Mouse (Mus musculus) midbrain, embryonic 11.5 days (tissue): ENCODE measurements around the gene Pin1rt1. TPM values are rescaled to one million over a fixed set of nuclear protein-coding genes. Genes with fewer than 3 reads are reported as not detected.

ENCODE experiments used
- ATAC-seq: fragments of 200-750 bp; cut with Nextera tagmentation; 2 replicates; pipeline ENCODE4 v1.8.0; 2017; ENCODE audit warnings: moderate TSS enrichment, moderate library complexity; ENCODE audit not compliant: low FRiP score
- DNase-seq: peaks from one replicate; pipeline ENCODE4 v3.0.0; 2015; ENCODE audit warnings: low spot score; ENCODE audit errors: missing footprints
- H3K27ac ChIP-seq: fragments of 300-500 bp; sonication (generic); 2 replicates; pipeline ENCODE4 v1.5.1; 2014; ENCODE audit warnings: low read depth, low read length
- H3K27me3 ChIP-seq: fragments of 300-500 bp; sonication (generic); 2 replicates; pipeline ENCODE4 v1.6.1; 2014; ENCODE audit warnings: mild to moderate bottlenecking, low read length, moderate library complexity, mixed read lengths; ENCODE audit not compliant: control insufficient read depth, insufficient read depth
- H3K36me3 ChIP-seq: fragments of 300-500 bp; sonication (generic); 2 replicates; pipeline ENCODE4 v1.6.1; 2014; ENCODE audit warnings: mild to moderate bottlenecking, low read length, moderate library complexity, mixed read lengths; ENCODE audit not compliant: control insufficient read depth, insufficient read depth
- H3K4me1 ChIP-seq: fragments of 300-500 bp; sonication (generic); 2 replicates; pipeline ENCODE4 v1.6.1; 2014; ENCODE audit warnings: low read length; ENCODE audit not compliant: control insufficient read depth, insufficient read depth
- H3K4me2 ChIP-seq: fragments of 300-500 bp; sonication (generic); 2 replicates; pipeline ENCODE4 v1.6.1; 2014; ENCODE audit warnings: mild to moderate bottlenecking, moderate library complexity
- H3K4me3 ChIP-seq: fragments of 300-500 bp; sonication (generic); 2 replicates; pipeline ENCODE4 v1.5.1; 2014; ENCODE audit warnings: low read depth, low read length
- H3K9ac ChIP-seq: fragments of 300-500 bp; sonication (generic); 2 replicates; pipeline ENCODE4 v1.6.1; 2014; ENCODE audit warnings: low read length
- H3K9me3 ChIP-seq: fragments of 300-500 bp; sonication (generic); 2 replicates; pipeline ENCODE4 v1.6.1; 2016; ENCODE audit warnings: low read length; ENCODE audit not compliant: control insufficient read depth
- WGBS: fragments of 180-500 bp; shearing (Covaris S2); extraction: QIAGEN DNeasy Blood & Tissue Kit; methylation state at CpG from one replicate; pipeline ENCODE4 v1.1.7; 2014; 5-methylcytosine and 5-hydroxymethylcytosine counted together
- polyA plus RNA-seq: library from polyadenylated mRNA; unstranded; fragments of >200 nt; fragmentation: Nextera tagmentation; extraction: Ambion mirVana; gene quantifications from 2 replicates; pipeline ENCODE4 v1.2.1, GENCODE M21; 2014

The Pin1rt1 gene
- not detected in 2 replicates for polyA plus RNA-seq

GRCm38 (mm10) chr2:104716279-104716678 lies at the start of gene Pin1rt1:
Pin1rt1 (minus strand) TSS chr2:104716379.
- no peak within 1 kb of the TSS for H3K4me2 ChIP-seq
- H3K9ac ChIP-seq = no peak within 1 kb of the TSS
- H3K4me3 ChIP-seq = no peak within 1 kb of the TSS
- peaks cover under 1% of the 10 kb centered on the region for H3K4me1 ChIP-seq
- DNase-seq = no peak
- WGBS = 84% methylated on average over 4 of the region's 4 CpGs
- no peaks in the 10 kb centered on the region for H3K27me3 ChIP-seq
- no peak within 1 kb of the TSS for H3K27ac ChIP-seq
- no peaks in the 10 kb centered on the region for H3K9me3 ChIP-seq
- no peaks in the 10 kb centered on the region for H3K36me3 ChIP-seq
- ATAC-seq = no peak

- no peak overlapping the region for H3K4me3 ChIP-seq
- no peak overlapping the region for H3K4me2 ChIP-seq
- no peaks in the 10 kb centered on the region for H3K27me3 ChIP-seq
- ATAC-seq (no peak), DNase-seq (peak; percentile 81)
- no peak overlapping the region for H3K9ac ChIP-seq
- H3K9me3 ChIP-seq = no peaks in the 10 kb centered on the region
- peaks cover 2% of the 10 kb centered on the region for H3K36me3 ChIP-seq
- no peak overlapping the region for H3K27ac ChIP-seq
- WGBS = 94% methylated on average over 4 of the region's 4 CpGs
- H3K4me1 ChIP-seq = no peaks in the 10 kb centered on the region
These were observed 47.8 kb upstream of the Pin1rt1 start for GRCm38 (mm10) chr2:104764018-104764417.

- DNase-seq (no peak), ATAC-seq (no peak)
- no peak overlapping the region for H3K4me2 ChIP-seq
- no peak overlapping the region for H3K4me3 ChIP-seq
- H3K9me3 ChIP-seq = no peaks in the 10 kb centered on the region
- no peaks in the 10 kb centered on the region for H3K4me1 ChIP-seq
- no peak overlapping the region for H3K9ac ChIP-seq
- no peak overlapping the region for H3K27ac ChIP-seq
- H3K36me3 ChIP-seq = no peaks in the 10 kb centered on the region; the same call in none of the 2 replicates
- WGBS = 90% methylated on average over 8 of the region's 8 CpGs
- H3K27me3 ChIP-seq = no peaks in the 10 kb centered on the region
These were observed 47.0 kb upstream of the Pin1rt1 start for GRCm38 (mm10) chr2:104763134-104763703.

- ATAC-seq = no peak
- Histone ChIP-seq H3K4me3 (no peak overlapping the region), H3K27ac (no peak overlapping the region), H3K27me3 (no peaks in the 10 kb centered on the region), H3K36me3 (no peaks in the 10 kb centered on the region), H3K9ac (no peak overlapping the region), H3K4me2 (no peak overlapping the region), H3K9me3 (no peaks in the 10 kb centered on the region), H3K4me1 (no peaks in the 10 kb centered on the region)
- WGBS = 58% methylated on average over 3 of the region's 3 CpGs
- DNase-seq = no peak
These were observed 34.4 kb upstream of the Pin1rt1 start for GRCm38 (mm10) chr2:104750611-104751010.

GRCm38 (mm10) chr2:104748652-104749183 lies 32.5 kb upstream of the Pin1rt1 start:
- ATAC-seq (no peak), DNase-seq (no peak)
- no peaks in the 10 kb centered on the region for H3K27me3 ChIP-seq
- no peak overlapping the region for H3K9ac ChIP-seq
- H3K36me3 ChIP-seq = no peaks in the 10 kb centered on the region
- 71% methylated on average over 5 of the region's 5 CpGs for WGBS
- no peak overlapping the region for H3K4me2 ChIP-seq
- H3K4me1 ChIP-seq = no peaks in the 10 kb centered on the region
- no peak overlapping the region for H3K4me3 ChIP-seq
- no peaks in the 10 kb centered on the region for H3K9me3 ChIP-seq
- no peak overlapping the region for H3K27ac ChIP-seq

GRCm38 (mm10) chr2:104746251-104746650 lies 30.1 kb upstream of the Pin1rt1 start:
- no peaks in the 10 kb centered on the region for H3K36me3 ChIP-seq
- no peak overlapping the region for H3K4me3 ChIP-seq
- ATAC-seq (no peak), DNase-seq (no peak)
- H3K4me1 ChIP-seq = no peaks in the 10 kb centered on the region
- no peak overlapping the region for H3K4me2 ChIP-seq
- no peak overlapping the region for H3K27ac ChIP-seq
- H3K9ac ChIP-seq = no peak overlapping the region
- H3K9me3 ChIP-seq = no peaks in the 10 kb centered on the region
- H3K27me3 ChIP-seq = peaks cover 10% of the 10 kb centered on the region; the same call in 1 of the 2 replicates
- 58% methylated on average over 8 of the region's 8 CpGs for WGBS

- ATAC-seq (no peak), DNase-seq (no peak)
- H3K9me3 ChIP-seq = no peaks in the 10 kb centered on the region
- H3K4me1 ChIP-seq = no peaks in the 10 kb centered on the region
- no peak overlapping the region for H3K9ac ChIP-seq
- no peak overlapping the region for H3K4me3 ChIP-seq
- no peak overlapping the region for H3K4me2 ChIP-seq
- H3K27ac ChIP-seq = no peak overlapping the region
- peaks cover 11% of the 10 kb centered on the region; the same call in 1 of the 2 replicates for H3K27me3 ChIP-seq
- H3K36me3 ChIP-seq = no peaks in the 10 kb centered on the region
- WGBS = 45% methylated on average over 5 of the region's 5 CpGs
These were observed 27.8 kb upstream of the Pin1rt1 start for GRCm38 (mm10) chr2:104743971-104744370.

GRCm38 (mm10) chr2:104743160-104743559 lies 27.0 kb upstream of the Pin1rt1 start:
- no peak for ATAC-seq
- WGBS = 23% methylated on average over 7 of the region's 7 CpGs
- H3K9ac ChIP-seq = no peak overlapping the region

GRCm38 (mm10) chr2:104742741-104743064 lies 26.5 kb upstream of the Pin1rt1 start, which contains the start of gene Depdc7:
Depdc7 (minus strand) TSS chr2:104742878.
- under 1% methylated on average over 31 of the region's 31 CpGs for WGBS
- H3K27ac ChIP-seq = no peak within 1 kb of the TSS
- peak; percentile 97 for DNase-seq
- H3K9me3 ChIP-seq = no peaks in the 10 kb centered on the region
- peak within 1 kb of the TSS; percentile 71 for H3K9ac ChIP-seq
- no peaks in the 10 kb centered on the region for H3K4me1 ChIP-seq
- no peaks in the 10 kb centered on the region for H3K36me3 ChIP-seq
- H3K4me3 ChIP-seq = peak within 1 kb of the TSS; percentile 64
- ATAC-seq = peak; percentile 93
- H3K27me3 ChIP-seq = peaks cover 11% of the 10 kb centered on the region; the same call in 1 of the 2 replicates
- peak within 1 kb of the TSS; percentile 92 for H3K4me2 ChIP-seq

More at GRCm38 (mm10) chr2:104743160-104743559, 27.0 kb upstream of the Pin1rt1 start:
- H3K36me3 ChIP-seq = no peaks in the 10 kb centered on the region
- no peaks in the 10 kb centered on the region for H3K4me1 ChIP-seq
- H3K27me3 ChIP-seq = peaks cover 11% of the 10 kb centered on the region; the same call in 1 of the 2 replicates
- H3K9me3 ChIP-seq = no peaks in the 10 kb centered on the region
- no peak overlapping the region for H3K27ac ChIP-seq
- peak overlapping the region; percentile 92 for H3K4me2 ChIP-seq
- no peak for DNase-seq
- H3K4me3 ChIP-seq = peak overlapping the region; percentile 64; the same call in 1 of the 2 replicates
